Mouse (Mus musculus): ENCODE data around the gene Ror1. TPM values are rescaled to one million over a fixed set of nuclear protein-coding genes. Genes with fewer than 3 reads are reported as not detected.

The Ror1 gene
- polyA plus RNA-seq, 1 experiment from 2014 or later = 1.5 TPM

- H3K36me3 ChIP-seq (ENCODE audit: control insufficient read depth, insufficient read depth, low read length) = no peaks in the 10 kb centered on the region
- H3K27ac ChIP-seq (ENCODE audit: low read depth, low read length) = no peak overlapping the region
- no peaks in the 10 kb centered on the region for H3K27me3 ChIP-seq (replicated peaks; ENCODE audit: control insufficient read depth, insufficient read depth, low read length)
- no peak overlapping the region for H3K4me3 ChIP-seq (ENCODE audit: low read length)
- 64% methylated on average over 3 of the region's 3 CpGs for WGBS
- H3K4me1 ChIP-seq (ENCODE audit: control insufficient read depth, insufficient read depth, low read depth, low read length) = peaks cover 2% of the 10 kb centered on the region
- H3K9ac ChIP-seq (ENCODE audit: low read depth, low read length) = no peak overlapping the region
- H3K9me3 ChIP-seq (ENCODE audit: control insufficient read depth, low read length) = no peaks in the 10 kb centered on the region
- no peak for ATAC-seq
- no peak overlapping the region for H3K4me2 ChIP-seq (ENCODE audit: low read length)
Observed at GRCm38 (mm10) chr4:100166871-100167270, 71.3 kb downstream of the Ror1 start.

- no peak overlapping the region for H3K9ac ChIP-seq (ENCODE audit: low read depth, low read length)
- no peak overlapping the region for H3K4me2 ChIP-seq (ENCODE audit: low read length)
- H3K36me3 ChIP-seq (ENCODE audit: control insufficient read depth, insufficient read depth, low read length) = no peaks in the 10 kb centered on the region
- peak; percentile 64 for ATAC-seq
- no peak overlapping the region for H3K4me3 ChIP-seq (ENCODE audit: low read length)
- no peaks in the 10 kb centered on the region for H3K27me3 ChIP-seq (replicated peaks; ENCODE audit: control insufficient read depth, insufficient read depth, low read length)
- H3K27ac ChIP-seq (ENCODE audit: low read depth, low read length) = no peak overlapping the region
- H3K4me1 ChIP-seq (ENCODE audit: control insufficient read depth, insufficient read depth, low read depth, low read length) = peaks cover 2% of the 10 kb centered on the region
- H3K9me3 ChIP-seq (ENCODE audit: control insufficient read depth, low read length) = no peaks in the 10 kb centered on the region
- WGBS = 56% methylated on average over 5 of the region's 5 CpGs
Observed at GRCm38 (mm10) chr4:100169683-100170082, 74.1 kb downstream of the Ror1 start.

GRCm38 (mm10) chr4:100170161-100170650 lies 74.6 kb downstream of the Ror1 start:
- no peaks in the 10 kb centered on the region for H3K9me3 ChIP-seq (ENCODE audit: control insufficient read depth, low read length)
- no peak overlapping the region for H3K9ac ChIP-seq (ENCODE audit: low read depth, low read length)
- H3K36me3 ChIP-seq (ENCODE audit: control insufficient read depth, insufficient read depth, low read length) = no peaks in the 10 kb centered on the region
- WGBS = 43% methylated on average over 14 of the region's 14 CpGs
- H3K27me3 ChIP-seq (replicated peaks; ENCODE audit: control insufficient read depth, insufficient read depth, low read length) = no peaks in the 10 kb centered on the region
- peaks cover 2% of the 10 kb centered on the region for H3K4me1 ChIP-seq (ENCODE audit: control insufficient read depth, insufficient read depth, low read depth, low read length)
- peak overlapping the region; percentile 38 for H3K4me2 ChIP-seq (ENCODE audit: low read length)
- peak; percentile 48 for ATAC-seq
- no peak overlapping the region for H3K27ac ChIP-seq (ENCODE audit: low read depth, low read length)
- H3K4me3 ChIP-seq (ENCODE audit: low read length) = no peak overlapping the region

GRCm38 (mm10) chr4:100170743-100171142 lies 75.2 kb downstream of the Ror1 start:
- no peaks in the 10 kb centered on the region for H3K9me3 ChIP-seq (ENCODE audit: control insufficient read depth, low read length)
- no peak overlapping the region for H3K4me2 ChIP-seq (ENCODE audit: low read length)
- no peak overlapping the region for H3K4me3 ChIP-seq (ENCODE audit: low read length)
- no peaks in the 10 kb centered on the region for H3K36me3 ChIP-seq (ENCODE audit: control insufficient read depth, insufficient read depth, low read length)
- no peak for ATAC-seq
- peaks cover 2% of the 10 kb centered on the region for H3K4me1 ChIP-seq (ENCODE audit: control insufficient read depth, insufficient read depth, low read depth, low read length)
- no peaks in the 10 kb centered on the region for H3K27me3 ChIP-seq (replicated peaks; ENCODE audit: control insufficient read depth, insufficient read depth, low read length)
- no peak overlapping the region for H3K9ac ChIP-seq (ENCODE audit: low read depth, low read length)
- 28% methylated on average over 5 of the region's 5 CpGs for WGBS
- no peak overlapping the region for H3K27ac ChIP-seq (ENCODE audit: low read depth, low read length)

GRCm38 (mm10) chr4:100171483-100171898 lies 75.9 kb downstream of the Ror1 start:
- Histone ChIP-seq H3K4me3 (ENCODE audit: low read length) (no peak overlapping the region), H3K36me3 (ENCODE audit: control insufficient read depth, insufficient read depth, low read length) (no peaks in the 10 kb centered on the region), H3K4me2 (ENCODE audit: low read length) (no peak overlapping the region), H3K27me3 (replicated peaks; ENCODE audit: control insufficient read depth, insufficient read depth, low read length) (no peaks in the 10 kb centered on the region), H3K4me1 (ENCODE audit: control insufficient read depth, insufficient read depth, low read depth, low read length) (peaks cover 2% of the 10 kb centered on the region), H3K9me3 (ENCODE audit: control insufficient read depth, low read length) (no peaks in the 10 kb centered on the region), H3K27ac (ENCODE audit: low read depth, low read length) (no peak overlapping the region), H3K9ac (ENCODE audit: low read depth, low read length) (no peak overlapping the region)
- WGBS = 38% methylated on average over 5 of the region's 5 CpGs
- peak; percentile 42; the same call in 1 of the 2 replicates for ATAC-seq

- Histone ChIP-seq H3K36me3 (ENCODE audit: control insufficient read depth, insufficient read depth, low read length) (no peaks in the 10 kb centered on the region), H3K27me3 (replicated peaks; ENCODE audit: control insufficient read depth, insufficient read depth, low read length) (no peaks in the 10 kb centered on the region), H3K27ac (ENCODE audit: low read depth, low read length) (no peak overlapping the region), H3K4me3 (ENCODE audit: low read length) (no peak overlapping the region), H3K4me1 (ENCODE audit: control insufficient read depth, insufficient read depth, low read depth, low read length) (no peaks in the 10 kb centered on the region; the same call in 1 of the 2 replicates), H3K4me2 (ENCODE audit: low read length) (no peak overlapping the region), H3K9me3 (ENCODE audit: control insufficient read depth, low read length) (no peaks in the 10 kb centered on the region), H3K9ac (ENCODE audit: low read depth, low read length) (no peak overlapping the region)
- WGBS = 91% methylated on average over 7 of the region's 7 CpGs
- no peak for ATAC-seq
Observed at GRCm38 (mm10) chr4:100175594-100175993, 80.0 kb downstream of the Ror1 start.

- no peak overlapping the region for H3K4me2 ChIP-seq (ENCODE audit: low read length)
- H3K9ac ChIP-seq (ENCODE audit: low read depth, low read length) = no peak overlapping the region
- ATAC-seq = no peak
- H3K4me3 ChIP-seq (ENCODE audit: low read length) = no peak overlapping the region
- H3K4me1 ChIP-seq (ENCODE audit: control insufficient read depth, insufficient read depth, low read depth, low read length) = 0 out of 2 replicates have a peak, but pooled peaks cover 3% of the 10 kb centered on the region
- no peak overlapping the region for H3K27ac ChIP-seq (ENCODE audit: low read depth, low read length)
- H3K36me3 ChIP-seq (ENCODE audit: control insufficient read depth, insufficient read depth, low read length) = no peaks in the 10 kb centered on the region
- no peaks in the 10 kb centered on the region for H3K9me3 ChIP-seq (ENCODE audit: control insufficient read depth, low read length)
- WGBS = 85% methylated on average over 3 of the region's 3 CpGs
- no peaks in the 10 kb centered on the region for H3K27me3 ChIP-seq (replicated peaks; ENCODE audit: control insufficient read depth, insufficient read depth, low read length)
Observed at GRCm38 (mm10) chr4:100178316-100178715, 82.7 kb downstream of the Ror1 start.

- H3K4me1 ChIP-seq (ENCODE audit: control insufficient read depth, insufficient read depth, low read depth, low read length) = 0 out of 2 replicates have a peak, but pooled peaks cover 3% of the 10 kb centered on the region
- H3K9me3 ChIP-seq (ENCODE audit: control insufficient read depth, low read length) = no peaks in the 10 kb centered on the region
- no peak overlapping the region for H3K4me2 ChIP-seq (ENCODE audit: low read length)
- no peak for ATAC-seq
- H3K9ac ChIP-seq (ENCODE audit: low read depth, low read length) = no peak overlapping the region
- no peaks in the 10 kb centered on the region for H3K27me3 ChIP-seq (replicated peaks; ENCODE audit: control insufficient read depth, insufficient read depth, low read length)
- H3K27ac ChIP-seq (ENCODE audit: low read depth, low read length) = no peak overlapping the region
- WGBS = 67% methylated on average over 5 of the region's 5 CpGs
- no peaks in the 10 kb centered on the region for H3K36me3 ChIP-seq (ENCODE audit: control insufficient read depth, insufficient read depth, low read length)
- no peak overlapping the region for H3K4me3 ChIP-seq (ENCODE audit: low read length)
Observed at GRCm38 (mm10) chr4:100181676-100182075, 86.1 kb downstream of the Ror1 start.

- H3K4me2 ChIP-seq (ENCODE audit: low read length) = no peak overlapping the region
- 0 out of 2 replicates have a peak, but pooled peaks cover 2% of the 10 kb centered on the region for H3K4me1 ChIP-seq (ENCODE audit: control insufficient read depth, insufficient read depth, low read depth, low read length)
- H3K4me3 ChIP-seq (ENCODE audit: low read length) = no peak overlapping the region
- no peak overlapping the region for H3K27ac ChIP-seq (ENCODE audit: low read depth, low read length)
- no peaks in the 10 kb centered on the region for H3K27me3 ChIP-seq (replicated peaks; ENCODE audit: control insufficient read depth, insufficient read depth, low read length)
- no peak for ATAC-seq
- H3K36me3 ChIP-seq (ENCODE audit: control insufficient read depth, insufficient read depth, low read length) = no peaks in the 10 kb centered on the region
- WGBS = 91% methylated on average over 8 of the region's 8 CpGs
- no peak overlapping the region for H3K9ac ChIP-seq (ENCODE audit: low read depth, low read length)
- H3K9me3 ChIP-seq (ENCODE audit: control insufficient read depth, low read length) = no peaks in the 10 kb centered on the region
Observed at GRCm38 (mm10) chr4:100186781-100187180, 91.2 kb downstream of the Ror1 start.

All from hindbrain, embryonic 16.5 days (tissue).